ENCODE assay signal across 8 mouse cellular contexts in the genomic region with DNA sequence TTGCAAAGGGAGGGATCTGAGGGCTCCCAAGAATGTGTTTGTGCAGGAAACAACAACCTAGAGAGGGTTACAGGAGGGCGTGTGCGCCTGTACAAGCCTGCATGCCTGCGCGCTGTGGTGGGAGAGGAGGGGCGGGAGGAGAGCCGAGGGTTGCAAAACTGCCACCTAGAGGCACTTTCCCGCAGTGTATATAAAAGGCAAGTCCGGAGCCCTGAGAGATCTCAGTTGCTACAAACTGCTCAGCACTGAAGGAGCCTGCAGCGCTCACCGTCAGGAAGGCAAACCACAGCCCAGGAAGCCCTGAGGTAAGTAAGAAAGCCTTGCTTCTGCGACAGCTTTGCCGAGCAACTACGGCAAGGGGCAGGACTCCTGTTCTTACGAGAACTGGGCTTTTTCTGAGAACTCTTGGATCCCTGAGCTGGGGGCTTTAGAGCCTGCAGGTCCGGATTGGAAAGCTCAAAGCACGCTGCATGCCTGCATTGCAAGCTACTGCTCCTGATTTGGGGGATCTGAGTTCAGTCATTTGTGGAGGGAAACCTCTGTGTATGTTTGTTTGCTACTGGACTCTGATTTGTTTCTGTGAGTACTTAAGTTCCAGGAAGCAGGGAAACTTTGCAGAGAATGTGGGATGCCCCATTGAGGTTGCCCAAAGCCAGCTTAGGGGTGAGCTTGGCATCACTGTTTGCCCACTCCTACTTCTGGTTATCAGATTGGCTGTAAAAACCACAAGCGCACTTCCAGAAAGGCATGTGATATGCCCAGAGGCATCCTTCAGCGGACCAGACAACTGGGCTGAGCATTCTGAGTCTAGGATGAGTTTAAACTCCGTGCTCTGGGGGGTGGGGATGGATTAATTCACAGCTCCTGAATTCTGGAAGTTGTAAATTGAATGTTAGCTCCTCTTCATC. TPM values are rescaled to one million over a fixed set of nuclear protein-coding genes. Genes with fewer than 3 reads are reported as not detected.
A peak's percentile ranks its signal among the peaks of the same experiment; 100 is the strongest.
DNase-seq lines count a peak whose midpoint lies in the region; ATAC-seq and TF ChIP-seq lines count a peak whose summit lies in the region.

Ackr3 (plus strand) TSS at position 198 of the 908 bp plus-strand sequence.

- peak; percentile 60; the same call in 1 of the 2 replicates for TF ChIP-seq POLR2A in olfactory bulb, adult 2 months (IDR thresholded peaks at IDR 0.05; ENCODE audit: insufficient read depth, low read depth, low read length)

- intact Hi-C loops in heart, postnatal 36 days (cut with DNase I) = loop anchor here (2.0 to 5.0 kb wide), 4 partner anchors 41 to 158 kb away; no protein-coding TSS in a partner anchor

- H3K27me3 ChIP-seq in E14TG2a.4 (ENCODE audit: insufficient read depth, low read length) = no peaks in the 10 kb centered on the region; the same call in 1 of the 2 replicates
- peaks cover 38% of the 10 kb centered on the region for H3K27me3 ChIP-seq in liver, postnatal 0 days (ENCODE audit: insufficient read depth, low read length)

- peaks cover 65% of the 10 kb centered on the region for H3K4me1 ChIP-seq in E14TG2a.4 (replicated peaks; ENCODE audit: low read depth, low read length)
- no peaks in the 10 kb centered on the region for H3K4me1 ChIP-seq in liver, postnatal 0 days (ENCODE audit: insufficient read depth)
- peaks cover 19% of the 10 kb centered on the region for H3K4me1 ChIP-seq in olfactory bulb, adult 2 months (ENCODE audit: control insufficient read depth, insufficient read depth, low read length)

- H3K9me3 ChIP-seq in E14TG2a.4 (ENCODE audit: low read length) = no peaks in the 10 kb centered on the region
- H3K9me3 ChIP-seq in liver, postnatal 0 days (ENCODE audit: low read length) = no peaks in the 10 kb centered on the region

- no peak within 1 kb of the TSS for H3K27ac ChIP-seq in liver, postnatal 0 days (ENCODE audit: low read depth)
- H3K27ac ChIP-seq in olfactory bulb, adult 2 months (ENCODE audit: insufficient read depth, low read depth, low read length) = 0 out of 2 replicates have a peak within 1 kb of the TSS, but pooled peaks have one; percentile 19

- no peaks in the 10 kb centered on the region for H3K36me3 ChIP-seq in E14TG2a.4 (ENCODE audit: insufficient read depth, low read length)
- H3K36me3 ChIP-seq in liver, postnatal 0 days (replicated peaks; ENCODE audit: insufficient read depth, low read length) = no peaks in the 10 kb centered on the region

- H3K4me2 ChIP-seq in liver, postnatal 0 days (ENCODE audit: low read depth, low read length) = peak within 1 kb of the TSS; percentile 38

- peak within 1 kb of the TSS; percentile 18 for H3K9ac ChIP-seq in liver, postnatal 0 days (replicated peaks)

- no peak for TF ChIP-seq EP300 in liver, postnatal 0 days (IDR thresholded peaks at IDR 0.05; ENCODE audit: low read depth)

- DNase-seq in cerebellum, adult 9-10 months = peak; percentile 41
- peak; percentile 91 for DNase-seq in forelimb bud, embryonic 11.5 days (ENCODE audit: low read depth, low spot score)
- DNase-seq in heart, postnatal 36 days = peak; percentile 87 to 88
- peak; percentile 74 to 90 for DNase-seq in layer of hippocampus, adult 18-20 months (ENCODE audit: low spot score in 2 of 2)
- DNase-seq in liver, postnatal 0 days = peak; percentile 64
- peak; percentile 68 for DNase-seq in thymus, postnatal 0 days (ENCODE audit: low spot score)

- H3K4me3 ChIP-seq in E14TG2a.4 (replicated peaks; ENCODE audit: low read length) = peak within 1 kb of the TSS; percentile 75
- peak within 1 kb of the TSS; percentile 28 for H3K4me3 ChIP-seq in liver, postnatal 0 days (ENCODE audit: low read depth, low read length)
- peak within 1 kb of the TSS; percentile 45 for H3K4me3 ChIP-seq in olfactory bulb, adult 2 months (ENCODE audit: insufficient read depth, low read depth, low read length)

- TF ChIP-seq CTCF in E14TG2a.4 (conservative IDR thresholded peaks at IDR 0.05; ENCODE audit: low read length) = peak; percentile 41
- TF ChIP-seq CTCF in liver, postnatal 0 days (IDR thresholded peaks at IDR 0.05; ENCODE audit: low read depth) = peak; percentile 70
- peak; percentile 51 for TF ChIP-seq CTCF in olfactory bulb, adult 2 months (IDR thresholded peaks at IDR 0.05; ENCODE audit: insufficient read depth, low read depth, low read length)

- ATAC-seq in liver, postnatal 0 days = peak; percentile 55; the same call in 1 of the 2 replicates

- 3% methylated on average over 19 of the region's 19 CpGs for WGBS in liver, postnatal 0 days (ENCODE audit: insufficient replicate concordance)
- 7% methylated on average over 19 of the region's 19 CpGs for WGBS in olfactory bulb, adult 2 months

RNA-seq across cellular contexts. Expression of gene Ackr3, which starts in this region (rescaled TPM):
- 10 to 100 TPM; 56.4 to 92.5 TPM for total RNA-seq in heart, postnatal 36 days (2021)
- 10 to 100 TPM; 15.5 to 15.9 TPM for total RNA-seq in layer of hippocampus, adult 18-20 months (2021)
- 2.3 and 2.5 TPM in 2 replicates for polyA plus RNA-seq in liver, postnatal 0 days (2015; fragmentation: Nextera tagmentation; extraction: Ambion mirVana)
- polyA plus RNA-seq in olfactory bulb, adult 2 months (2012; ENCODE audit: insufficient read depth, insufficient read length, low replicate concordance, missing spikeins) = not detected in 2 replicates
- 1.6 TPM in 2 replicates for polyA plus RNA-seq in thymus, postnatal 0 days (2015; fragmentation: Nextera tagmentation; extraction: Ambion mirVana)

Comparison
In these comparisons a context has a peak if more than half of its experiments do, and no peak if none do; other contexts are left out.
1. DNase-seq: peak in every context shown above with its lines; median percentile 91 in forelimb bud, embryonic 11.5 days; 88 in heart, postnatal 36 days; 82 in layer of hippocampus, adult 18-20 months; 68 in thymus, postnatal 0 days; 64 in liver, postnatal 0 days; 41 in cerebellum, adult 9-10 months.